Mouse (Mus musculus): ENCODE measurements at regions not wholly inside any gene's neighbourhood (a gene's known extent, or its start where the extent isn't known, plus 50 kb on each side); places are given as distances from the start of the nearest gene placed in this dataset. TPM values are rescaled to one million over a fixed set of nuclear protein-coding genes. Genes with fewer than 3 reads are reported as not detected.

- H3K27me3 ChIP-seq (replicated peaks), result peaks cover 46% of the 10 kb centered on the region
- no peak overlapping the region for H3K9ac ChIP-seq
- H3K27ac ChIP-seq (ENCODE audit: poor library complexity, severe bottlenecking), result no peak overlapping the region
- H3K9me3 ChIP-seq (replicated peaks), result no peaks in the 10 kb centered on the region
- H3K36me3 ChIP-seq, result no peaks in the 10 kb centered on the region
- H3K4me2 ChIP-seq, result no peak overlapping the region
- H3K4me1 ChIP-seq (replicated peaks), result peaks cover 1% of the 10 kb centered on the region; the same call in 1 of the 2 replicates
- no peak for ATAC-seq (ENCODE audit: insufficient number of reproducible peaks, low FRiP score)
- H3K4me3 ChIP-seq, result no peak overlapping the region
- WGBS, result 80% methylated on average over 4 of the region's 4 CpGs
Measured at GRCm38 (mm10) chr14:64595891-64596290, 491.8 kb downstream of the Prss52 start.

GRCm38 (mm10) chr14:64597218-64597617 is 493.1 kb downstream of the Prss52 start:
- Histone ChIP-seq H3K36me3 (no peaks in the 10 kb centered on the region), H3K27me3 (replicated peaks) (peaks cover 33% of the 10 kb centered on the region), H3K9ac (no peak overlapping the region), H3K4me2 (no peak overlapping the region), H3K4me1 (replicated peaks) (no peaks in the 10 kb centered on the region), H3K9me3 (replicated peaks) (no peaks in the 10 kb centered on the region; the same call in 1 of the 2 replicates), H3K4me3 (no peak overlapping the region), H3K27ac (ENCODE audit: poor library complexity, severe bottlenecking) (no peak overlapping the region)
- no peak for ATAC-seq (ENCODE audit: insufficient number of reproducible peaks, low FRiP score)
- WGBS, result 51% methylated on average over 8 of the region's 8 CpGs

MicroRNAs in the stretch of these regions (microRNA counts, 519-probe panel; counts per million panel counts)
- not detected for microRNA mmu-miR-124

Small RNAs in the stretch of these regions (microRNA-seq; reads per million reads assigned to microRNA genes)
- gene Mir124a-1, result not detected
- not detected for gene Mir3078
